Mouse (Mus musculus) E14TG2a.4 (cell line): ENCODE data around the gene Uba2.

Experiments
- CTCF ChIP-seq: conservative IDR thresholded peaks from 2 replicates; pipeline ENCODE4 v1.5.1; 2014; ENCODE audit warnings: low read length
- NANOG ChIP-seq: IDR thresholded peaks from 2 replicates; pipeline ENCODE4 v1.6.1; 2014; ENCODE audit warnings: borderline replicate concordance, low read length, mixed read lengths

DNA sequence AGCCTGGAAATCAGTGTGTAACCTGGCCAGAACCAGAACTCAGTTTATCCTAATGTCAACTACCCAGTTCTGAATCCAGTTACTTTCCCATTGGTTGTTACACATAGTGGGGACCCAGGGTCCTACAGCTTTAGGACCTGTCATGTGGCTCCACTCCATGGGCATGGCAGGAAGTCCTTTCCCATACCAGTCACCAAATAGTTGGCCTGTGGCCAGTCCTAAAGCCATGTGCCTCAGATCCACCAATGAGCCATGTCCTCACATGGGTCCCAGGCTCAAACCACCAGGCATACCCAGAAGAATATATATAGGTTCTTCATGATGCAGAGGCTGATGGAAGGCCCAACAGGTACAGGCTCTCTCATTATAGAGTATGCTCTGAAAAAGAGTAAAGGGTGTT is 68.1 kb downstream of the Uba2 start:
- TF ChIP-seq CTCF (no peak), NANOG (no peak)
